Mouse (Mus musculus) ZHBTc4 (cell line): ENCODE data around the gene Gm28372.

ENCODE experiments used
- DNase-seq: peaks from one replicate; pipeline ENCODE4 v3.0.0-alpha.2; 2011; ENCODE audit warnings: low read depth, low spot score

Gm28372 gene

DNA sequence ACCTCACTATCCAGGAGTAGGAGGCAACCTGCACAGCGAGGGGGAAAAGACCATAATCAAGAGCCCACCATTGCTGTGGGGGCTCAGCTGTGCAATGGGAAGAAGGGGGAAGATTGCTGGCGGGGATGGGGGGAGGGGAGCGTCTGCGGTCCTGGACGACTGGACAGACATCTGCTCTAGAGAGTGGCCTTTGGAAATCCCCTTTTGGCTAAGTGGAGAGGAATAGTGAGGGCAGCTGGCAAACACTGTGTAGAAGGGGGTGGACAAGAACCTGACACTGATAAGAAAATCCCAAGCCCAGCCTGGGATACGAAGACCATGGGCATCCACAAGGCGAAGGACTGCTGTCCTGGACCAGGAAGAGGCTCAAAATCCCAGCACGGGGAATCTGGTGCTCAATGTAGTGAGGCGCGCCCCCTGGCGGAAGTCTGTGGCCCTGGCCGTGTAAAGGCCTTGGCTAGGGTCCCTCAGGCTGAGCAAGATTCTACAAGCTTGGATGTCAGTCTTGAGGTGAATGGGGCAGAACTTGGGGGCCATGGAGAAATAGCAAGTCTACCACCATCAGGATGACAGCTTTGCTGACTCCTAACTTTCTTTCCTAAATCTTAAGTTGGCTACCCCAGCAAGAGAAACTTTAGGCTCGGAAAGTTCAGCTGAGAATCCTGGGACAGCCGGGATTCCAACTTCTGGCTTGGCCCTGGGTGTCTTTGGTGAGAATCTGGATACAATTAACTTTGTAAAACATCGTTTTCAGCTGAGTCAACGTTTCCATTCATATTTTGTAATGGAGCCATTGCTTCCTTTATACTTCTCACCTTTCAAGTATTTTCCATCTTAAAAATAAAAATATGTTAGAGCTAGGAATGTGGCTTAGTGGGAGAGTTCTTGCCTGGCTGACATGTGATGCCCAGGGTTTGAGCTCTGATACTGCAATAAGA, 6.8 kb downstream of the Gm28372 start:
- peak; percentile 86 for DNase-seq

- no peak for DNase-seq
Measured at GRCm38 (mm10) chr2:130412775-130413174, 7.7 kb downstream of the Gm28372 start.

- peak; percentile 32 for DNase-seq
Measured at GRCm38 (mm10) chr2:130414094-130414856, 9.2 kb downstream of the Gm28372 start.

- DNase-seq = no peak
Measured at GRCm38 (mm10) chr2:130421781-130422620, 17.0 kb downstream of the Gm28372 start.

GRCm38 (mm10) chr2:130423397-130424125, 18.5 kb downstream of the Gm28372 start:
- peak; percentile 86 for DNase-seq

DNA sequence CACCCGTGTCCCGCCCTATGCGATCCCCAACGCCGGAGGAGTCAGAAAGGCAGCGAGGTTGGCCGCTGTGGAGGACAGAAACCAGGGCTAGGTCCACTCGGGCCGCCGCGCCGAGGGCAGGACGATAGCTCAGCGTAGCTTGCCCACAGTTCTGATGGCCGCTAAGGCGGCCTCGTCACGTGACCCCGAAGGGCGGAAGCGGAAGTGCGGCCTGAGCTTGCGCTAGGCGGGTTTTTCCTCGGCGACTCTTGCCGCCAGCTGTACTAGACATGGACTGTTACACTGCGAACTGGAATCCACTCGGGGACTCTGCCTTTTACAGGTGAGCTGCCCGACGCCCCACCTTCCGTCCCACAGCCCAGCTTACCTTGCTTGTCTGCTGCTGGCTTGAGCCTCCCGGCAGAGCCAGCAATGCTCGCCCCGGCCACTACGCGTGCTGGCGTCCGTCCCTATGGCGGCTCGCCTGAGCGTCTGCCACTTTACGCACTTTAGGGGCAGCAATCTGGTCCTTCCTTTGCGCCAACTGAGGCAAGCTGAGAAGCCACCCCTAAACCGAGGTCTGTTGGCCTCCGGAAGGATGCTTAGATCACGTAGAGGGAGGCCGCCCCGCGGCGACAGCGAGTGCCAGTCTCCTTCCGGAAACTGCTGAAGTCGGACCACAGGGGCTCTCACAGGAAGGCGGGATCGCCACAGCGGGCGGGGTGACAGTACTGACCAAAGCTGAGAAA, 19.3 kb downstream of the Gm28372 start, which contains the start of the genes Vps16 and Pced1a:
TSS of gene Vps16 (plus strand) at position 214 of the 728 bp plus-strand sequence.
TSS of gene Pced1a (minus strand) at position 576 of the 728 bp plus-strand sequence.
- peak; percentile 92 for DNase-seq

DNA sequence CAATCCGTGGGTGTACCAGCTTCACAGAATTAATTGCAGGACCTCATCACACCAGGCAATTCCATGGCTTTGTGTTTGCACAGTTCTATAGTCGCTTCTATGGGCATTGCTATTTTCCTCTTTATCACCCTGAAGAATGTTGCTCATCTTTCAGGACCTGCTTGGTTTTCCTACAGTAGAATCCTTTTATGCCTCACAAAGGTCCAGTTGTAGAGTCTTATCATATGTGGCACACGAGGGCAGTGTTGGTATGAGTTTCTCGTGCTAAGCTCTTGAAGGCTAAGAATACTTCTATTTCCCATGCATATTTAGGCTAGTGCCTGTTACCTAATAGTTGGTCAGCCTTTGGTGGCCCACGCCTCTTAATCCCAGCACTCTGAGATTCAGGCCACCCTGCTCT, 20.1 kb downstream of the Gm28372 start:
- no peak for DNase-seq

GRCm38 (mm10) chr2:130429851-130430250, 24.8 kb downstream of the Gm28372 start:
- no peak for DNase-seq

DNA sequence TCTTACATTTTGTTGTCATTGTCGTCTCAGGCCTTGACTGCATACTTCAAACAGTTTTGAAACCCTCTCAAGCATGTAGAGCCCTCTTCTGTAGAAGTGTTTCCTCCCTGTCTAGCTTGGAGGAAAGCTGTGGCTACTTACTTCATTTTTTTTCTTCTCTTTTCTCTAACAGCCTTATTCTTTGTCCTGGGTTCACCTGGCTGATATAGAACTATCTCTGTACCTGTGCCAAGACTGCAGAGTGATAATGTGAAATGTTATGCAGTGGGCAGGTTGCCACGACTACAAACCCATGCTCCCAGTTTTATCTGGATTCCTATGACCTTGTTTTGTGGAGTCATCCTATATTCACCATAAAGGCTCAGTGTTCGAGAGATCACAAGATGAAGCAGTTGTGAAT, 25.4 kb downstream of the Gm28372 start:
- no peak for DNase-seq

- DNase-seq = no peak
Measured at GRCm38 (mm10) chr2:130432157-130432556, 27.1 kb downstream of the Gm28372 start.

DNA sequence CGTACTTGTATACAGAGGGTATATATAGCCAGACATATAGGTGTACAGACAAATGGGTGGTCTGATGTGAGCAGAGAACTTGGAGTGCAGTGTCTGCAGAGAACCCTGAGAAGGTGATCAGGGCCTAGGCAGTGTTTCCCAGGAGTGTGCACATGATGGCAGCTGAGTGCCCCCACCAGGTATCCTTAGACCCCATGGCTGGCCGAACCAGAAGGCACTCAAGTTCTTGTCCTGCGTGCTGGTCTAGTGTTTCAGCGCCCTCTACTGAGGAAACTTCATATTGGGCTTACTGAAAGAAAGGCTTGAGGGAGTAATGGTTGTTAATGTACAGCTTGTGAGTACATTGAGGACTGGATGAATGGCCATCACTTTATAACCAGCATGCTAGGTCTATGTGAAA, 28.1 kb downstream of the Gm28372 start:
- peak; percentile 72 for DNase-seq

- no peak for DNase-seq
Measured at GRCm38 (mm10) chr2:130436769-130437168, 31.7 kb downstream of the Gm28372 start.

GRCm38 (mm10) chr2:130438861-130439260, 33.8 kb downstream of the Gm28372 start:
- DNase-seq = no peak

GRCm38 (mm10) chr2:130439840-130440480, 34.9 kb downstream of the Gm28372 start:
- no peak for DNase-seq

DNA sequence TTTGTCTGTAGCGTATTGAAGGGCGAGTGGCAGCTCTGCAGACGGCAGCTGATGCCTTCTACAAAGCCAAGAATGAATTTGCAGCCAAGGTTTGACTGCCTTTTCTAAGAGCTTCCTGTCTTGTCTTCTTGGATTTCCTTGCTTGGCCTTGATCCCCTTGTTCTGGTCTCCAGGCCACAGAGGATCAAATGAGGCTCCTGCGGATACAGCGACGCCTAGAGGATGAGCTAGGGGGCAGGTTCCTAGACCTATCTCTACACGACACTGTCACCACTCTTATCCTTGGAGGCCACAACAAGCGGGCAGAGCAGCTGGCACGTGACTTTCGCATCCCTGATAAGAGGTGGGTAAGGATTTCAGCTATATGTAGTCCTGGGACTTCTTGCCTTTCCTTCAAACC, 37.1 kb downstream of the Gm28372 start:
- peak; percentile 49 for DNase-seq

- DNase-seq = no peak
Measured at GRCm38 (mm10) chr2:130448449-130448848, 43.4 kb downstream of the Gm28372 start.

DNA sequence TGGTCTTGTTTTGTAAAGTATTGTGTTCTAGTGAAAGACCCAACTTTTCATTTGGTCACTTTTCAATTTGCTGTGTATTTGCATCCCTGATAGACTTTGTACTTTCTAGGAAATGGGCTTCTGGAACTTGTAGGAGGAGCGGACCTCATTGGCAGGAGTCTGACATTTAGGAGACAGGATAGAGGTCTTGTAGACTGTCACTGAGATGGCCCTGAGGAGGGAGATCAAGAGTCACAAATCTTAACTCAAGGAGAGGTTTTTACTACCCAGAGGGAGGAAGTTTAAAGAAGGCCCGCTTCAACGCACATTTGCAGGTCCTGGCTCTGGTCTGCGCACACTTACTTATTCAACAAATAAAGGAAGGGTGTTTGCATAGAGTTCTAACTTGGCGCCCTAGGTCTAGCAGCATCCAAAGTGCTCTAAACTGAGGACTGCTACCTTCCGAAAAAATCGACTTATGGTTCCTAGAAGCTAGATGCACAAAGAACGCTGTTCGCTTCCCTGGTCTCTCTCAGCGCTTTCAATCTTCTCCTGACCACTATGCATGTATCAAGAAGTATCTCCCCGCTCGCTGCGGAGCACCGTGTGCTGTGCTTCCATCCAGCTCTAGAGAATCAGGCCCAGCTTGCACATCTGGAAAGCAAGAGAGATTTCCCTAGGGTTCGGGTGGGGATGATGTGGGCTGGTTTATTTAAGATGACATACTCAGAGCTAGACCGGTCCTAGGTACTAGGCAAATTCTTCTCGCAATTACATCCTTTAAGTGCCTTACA, 44.2 kb downstream of the Gm28372 start:
- peak; percentile 16 for DNase-seq

DNA sequence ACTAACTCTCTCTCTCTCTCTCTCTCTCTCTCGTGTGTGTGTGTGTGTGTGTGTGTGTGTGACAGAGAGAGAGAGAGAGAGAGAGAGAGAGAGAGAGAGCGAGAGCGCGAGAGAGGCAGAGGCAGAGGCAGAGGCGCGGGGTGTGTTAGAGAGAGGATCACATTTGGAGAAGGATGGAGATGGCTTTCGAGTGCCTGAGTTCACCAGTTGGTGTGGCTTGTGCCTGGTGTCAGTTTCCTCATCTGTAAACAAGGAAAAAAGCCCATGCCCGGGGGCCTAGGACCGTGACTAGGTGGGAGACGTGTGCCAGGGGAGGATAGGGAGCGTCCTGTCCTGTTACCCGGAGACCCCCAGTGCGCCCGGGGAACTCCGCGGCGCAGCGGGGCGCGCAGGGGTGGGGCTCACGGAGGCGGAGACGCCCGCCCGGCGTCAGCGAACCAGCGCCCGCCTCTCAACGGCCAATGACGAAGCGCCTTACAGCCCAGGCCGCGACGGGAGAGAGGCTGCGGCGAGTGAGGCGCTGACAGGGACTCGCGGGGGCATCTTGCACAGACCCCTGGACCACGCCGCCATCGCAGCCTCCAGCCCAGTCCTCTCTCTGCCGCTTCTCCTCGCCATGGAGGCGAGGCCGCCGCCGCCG, 44.9 kb downstream of the Gm28372 start, which contains the start of gene Ptpra:
TSS of gene Ptpra (plus strand) at position 485 of the 640 bp plus-strand sequence.
- DNase-seq = peak; percentile 92
